Mouse (Mus musculus) ES-E14 (cell line): ENCODE results near the gene Srgap1. TPM values are rescaled to one million over a fixed set of nuclear protein-coding genes. Genes with fewer than 3 reads are reported as not detected.

Experiments used
- DNase-seq: peaks from one replicate; pipeline ENCODE4 v3.0.0-alpha.2; 2013; ENCODE audit warnings: low read depth, low spot score
- H3K27ac ChIP-seq: 2 replicates; pipeline ENCODE4 v1.5.1; 2012; ENCODE audit warnings: low read depth, mild to moderate bottlenecking, low read length, moderate library complexity, mixed read lengths; ENCODE audit not compliant: poor library complexity, insufficient read depth, severe bottlenecking
- H3K36me3 ChIP-seq: 2 replicates; pipeline ENCODE4 v1.6.1; 2012; ENCODE audit warnings: mild to moderate bottlenecking, low read length, moderate library complexity, mixed read lengths; ENCODE audit not compliant: control insufficient read depth, poor library complexity, insufficient read depth, severe bottlenecking
- H3K4me1 ChIP-seq, 2 experiments: fragments of 150-350 bp in 1 of 2; sonication (generic) in 1 of 2; 2 replicates each; pipeline ENCODE4 v1.6.1; 2012; ENCODE audit warnings: low read length in 2 of 2, mild to moderate bottlenecking in 1 of 2, mixed read lengths in 1 of 2; ENCODE audit not compliant: control insufficient read depth in 2 of 2, insufficient read depth in 2 of 2, poor library complexity in 1 of 2
- H3K4me3 ChIP-seq, 2 experiments: fragments of 150-350 bp in 1 of 2; sonication (generic) in 1 of 2; 2 replicates each; pipeline ENCODE4 v1.5.1; 2012; ENCODE audit warnings: low read length in 2 of 2, low read depth in 1 of 2, mild to moderate bottlenecking in 1 of 2, mixed read lengths in 1 of 2; ENCODE audit not compliant: insufficient read depth in 1 of 2, poor library complexity in 1 of 2, severe bottlenecking in 1 of 2
- H3K9ac ChIP-seq: 2 replicates; pipeline ENCODE4 v1.6.1; 2012; ENCODE audit warnings: low read depth, mild to moderate bottlenecking, low read length, mixed read lengths; ENCODE audit not compliant: poor library complexity, insufficient read depth, severe bottlenecking
- H3K9me3 ChIP-seq: fragments of 150-350 bp; sonication (generic); 2 replicates; pipeline ENCODE4 v1.6.1; 2012; ENCODE audit warnings: low read depth, mild to moderate bottlenecking, low read length; ENCODE audit not compliant: control insufficient read depth, insufficient read depth
- CHD2 ChIP-seq: IDR thresholded peaks from 2 replicates; pipeline ENCODE4 v1.6.1; 2014; ENCODE audit warnings: mild to moderate bottlenecking, low read depth, low read length, inconsistent platforms
- HCFC1 ChIP-seq: IDR thresholded peaks from 2 replicates; pipeline ENCODE4 v1.6.1; 2012; ENCODE audit warnings: low read length, inconsistent platforms, borderline replicate concordance; ENCODE audit not compliant: insufficient read depth
- MAFK ChIP-seq: IDR thresholded peaks from 2 replicates; pipeline ENCODE4 v1.6.1; 2014; ENCODE audit warnings: mild to moderate bottlenecking, low read depth, low read length, inconsistent platforms; ENCODE audit not compliant: insufficient read depth
- ZC3H11A ChIP-seq: IDR thresholded peaks from 2 replicates; pipeline ENCODE4 v1.6.1; 2012; ENCODE audit warnings: low read depth, mild to moderate bottlenecking, inconsistent platforms, low read length, borderline replicate concordance
- ZNF384 ChIP-seq: IDR thresholded peaks from 2 replicates; pipeline ENCODE4 v1.6.1; 2012; ENCODE audit warnings: low read depth, low read length, inconsistent platforms
- in situ Hi-C, 2 experiments: fragments of 600-800 bp; cut with MboI; formaldehyde crosslinking; loops; one replicate each; pipeline ENCODE4 v1.15.1; 2025; ENCODE audit warnings: low sequenced_read_pairs in 2 of 2, inconsistent platforms in 1 of 2; ENCODE audit not compliant: unreplicated experiment in 2 of 2
- total RNA-seq: library from RNA; depleted of rRNA; stranded (reverse); fragments of 300-350 nt; gene quantifications from 2 replicates; pipeline ENCODE4 v1.2.3, GENCODE M21; 2012

Srgap1 gene
- total RNA-seq, 1 experiment: 0.94 TPM

DNA sequence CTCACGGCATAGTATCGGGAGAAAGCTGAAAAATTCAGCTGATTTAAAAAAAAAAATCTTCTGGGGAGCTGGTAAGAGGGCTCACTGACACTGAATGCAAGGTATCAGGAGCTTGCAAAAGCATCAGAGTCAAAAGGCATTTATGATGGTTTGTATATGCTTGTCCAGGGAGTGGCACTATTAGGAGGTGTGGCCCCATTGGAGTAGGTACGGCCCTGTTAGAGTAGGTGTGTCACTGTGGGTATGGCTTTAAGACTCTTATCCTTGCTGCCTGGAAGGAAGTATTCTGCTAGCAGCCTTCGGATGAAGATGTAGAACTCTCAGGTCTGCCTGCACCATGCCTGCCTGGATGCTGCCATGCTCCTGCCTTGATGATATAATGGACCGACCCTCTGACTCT is 26.2 kb downstream of the Srgap1 start:
- Histone ChIP-seq H3K27ac (no peak overlapping the region), H3K9ac (no peak overlapping the region), H3K36me3 (no peaks in the 10 kb centered on the region), H3K4me3 (no peak overlapping the region), H3K4me1 (peaks cover 0 to 2% of the 10 kb centered on the region in 2 experiments; a peak in 1 of 4 replicates), H3K9me3 (no peaks in the 10 kb centered on the region)
- TF ChIP-seq ZNF384 (no peak), CHD2 (no peak), MAFK (no peak), HCFC1 (no peak), ZC3H11A (no peak)
- no peak for DNase-seq
- in situ Hi-C loops: no loop called here

DNA sequence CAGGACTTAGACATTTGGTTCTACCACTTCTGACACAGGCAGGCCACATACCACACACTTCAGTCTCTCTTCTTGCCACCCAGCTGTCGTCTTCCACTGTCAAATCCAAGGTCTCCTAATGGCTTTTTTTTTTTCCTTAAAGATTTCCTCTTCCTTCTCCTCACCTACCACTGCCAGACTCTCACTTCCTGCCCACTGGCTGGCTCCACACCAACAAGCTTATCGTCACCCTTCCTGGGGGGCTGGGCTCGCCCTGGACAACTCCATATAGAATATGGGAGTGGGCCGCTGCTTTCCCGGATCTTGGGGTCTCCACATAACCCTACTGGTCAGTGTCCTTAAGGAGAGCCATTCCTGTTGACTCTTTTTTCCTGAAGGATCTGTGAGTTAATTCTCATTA is 26.9 kb downstream of the Srgap1 start:
- no peak overlapping the region for H3K27ac ChIP-seq
- no peak overlapping the region for H3K4me3 ChIP-seq
- H3K4me1 ChIP-seq: peaks cover 0 to 2% of the 10 kb centered on the region in 2 experiments; a peak in 1 of 4 replicates
- no peak for DNase-seq
- in situ Hi-C loops: no loop called here
- TF ChIP-seq MAFK (no peak), HCFC1 (no peak), CHD2 (no peak), ZC3H11A (no peak), ZNF384 (no peak)
- H3K36me3 ChIP-seq: no peaks in the 10 kb centered on the region
- no peaks in the 10 kb centered on the region for H3K9me3 ChIP-seq
- H3K9ac ChIP-seq: no peak overlapping the region

DNA sequence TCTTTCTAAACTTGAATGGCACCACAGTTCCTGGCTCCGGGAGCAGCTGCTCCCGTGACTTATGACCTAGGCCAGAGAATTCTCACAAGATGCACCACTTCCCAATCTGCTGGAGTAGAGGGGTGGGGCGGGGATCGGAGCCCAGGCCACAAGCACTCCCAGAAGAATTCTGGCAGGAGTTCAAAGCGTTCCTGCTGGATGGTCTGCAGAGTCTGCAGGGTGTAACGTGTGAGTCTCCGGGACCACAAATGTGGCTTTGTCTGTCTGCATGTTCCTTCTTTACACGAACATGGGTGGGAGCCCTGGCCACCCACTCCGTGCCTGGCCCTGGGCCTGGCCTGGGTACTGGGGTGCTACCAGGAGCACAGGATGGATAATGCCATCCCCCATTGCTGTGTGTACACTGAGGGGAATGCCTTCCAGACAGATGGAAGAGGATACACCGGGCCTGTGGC is 28.5 kb downstream of the Srgap1 start:
- H3K9me3 ChIP-seq: no peaks in the 10 kb centered on the region
- H3K4me3 ChIP-seq: no peak overlapping the region
- H3K36me3 ChIP-seq: no peaks in the 10 kb centered on the region
- no peak overlapping the region for H3K27ac ChIP-seq
- no peak overlapping the region for H3K9ac ChIP-seq
- in situ Hi-C loops: no loop called here
- TF ChIP-seq MAFK (no peak), ZNF384 (no peak), ZC3H11A (no peak), CHD2 (no peak), HCFC1 (no peak)
- no peak for DNase-seq
- peaks cover 0 to 2% of the 10 kb centered on the region in 2 experiments; a peak in 1 of 4 replicates for H3K4me1 ChIP-seq

GRCm38 (mm10) chr10:122017743-122018142 is 29.4 kb downstream of the Srgap1 start:
- H3K9me3 ChIP-seq: no peaks in the 10 kb centered on the region
- peaks cover 0 to 2% of the 10 kb centered on the region in 2 experiments; a peak in 1 of 4 replicates for H3K4me1 ChIP-seq
- DNase-seq: no peak
- H3K9ac ChIP-seq: no peak overlapping the region
- in situ Hi-C loops: no loop called here
- no peak overlapping the region for H3K4me3 ChIP-seq
- TF ChIP-seq CHD2 (no peak), ZC3H11A (no peak)
- no peaks in the 10 kb centered on the region for H3K36me3 ChIP-seq
- H3K27ac ChIP-seq: no peak overlapping the region

DNA sequence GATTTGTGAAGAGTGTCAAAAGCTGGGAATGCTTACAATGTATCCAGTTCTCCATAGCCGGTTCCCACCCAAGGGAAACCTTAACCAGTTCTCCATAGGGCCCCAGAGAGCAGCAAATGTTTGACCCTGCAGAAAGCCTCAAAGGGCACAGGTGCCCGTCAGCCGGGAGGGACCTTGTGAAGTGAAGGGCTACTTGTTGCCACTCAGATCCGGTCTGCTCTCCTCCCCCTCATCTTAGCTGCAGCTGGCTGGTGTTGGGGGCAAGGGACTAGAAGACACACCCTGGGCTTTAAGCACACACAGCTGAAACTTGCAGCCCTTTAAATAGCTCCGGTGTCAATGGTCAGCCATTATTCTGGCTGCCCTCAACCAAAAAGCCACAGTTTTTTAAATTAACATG is 30.1 kb downstream of the Srgap1 start:
- H3K4me3 ChIP-seq: no peak overlapping the region
- H3K27ac ChIP-seq: no peak overlapping the region
- no peak overlapping the region for H3K9ac ChIP-seq
- no peak for TF ChIP-seq ZC3H11A
- TF ChIP-seq MAFK: no peak
- TF ChIP-seq ZNF384: no peak
- no peak for TF ChIP-seq CHD2
- no peak for TF ChIP-seq HCFC1
- no peak for DNase-seq
- H3K36me3 ChIP-seq: no peaks in the 10 kb centered on the region
- peaks cover 0 to 2% of the 10 kb centered on the region in 2 experiments; a peak in 1 of 4 replicates for H3K4me1 ChIP-seq
- no peaks in the 10 kb centered on the region for H3K9me3 ChIP-seq
- in situ Hi-C loops: no loop called here
